Comparison of ENCODE assay signal across 8 mouse cellular contexts in genomic region chr17:28800671-28801412, GRCm38 (mm10). TPM values are rescaled to one million over a fixed set of nuclear protein-coding genes. Genes with fewer than 3 reads are reported as not detected.
DNase-seq lines count a peak whose midpoint lies in the region; ATAC-seq lines count a peak whose summit lies in the region.

Gene Brpf3, plus strand, starts transcription at chr17:28801090.

- H3K4me1 ChIP-seq in hindbrain, embryonic 12.5 days = peaks cover 27% of the 10 kb centered on the region

- WGBS in hindbrain, embryonic 12.5 days = 1% methylated on average over 51 of the region's 99 CpGs

- H3K4me3 ChIP-seq in hindbrain, embryonic 12.5 days = peak within 1 kb of the TSS; percentile 94

- no peaks in the 10 kb centered on the region for H3K27me3 ChIP-seq in hindbrain, embryonic 12.5 days

- H3K36me3 ChIP-seq in hindbrain, embryonic 12.5 days = peaks cover 5% of the 10 kb centered on the region

- peak; percentile 71 for ATAC-seq in hindbrain, embryonic 12.5 days (ENCODE audit: low FRiP score)

- peak within 1 kb of the TSS; percentile 98 for H3K4me2 ChIP-seq in hindbrain, embryonic 12.5 days (replicated peaks)

- no peaks in the 10 kb centered on the region for H3K9me3 ChIP-seq in hindbrain, embryonic 12.5 days (replicated peaks)

- H3K9ac ChIP-seq in hindbrain, embryonic 12.5 days = peak within 1 kb of the TSS; percentile 100

- peak; percentile 5 for DNase-seq in MEL-GATA-1-ER (ENCODE audit: extremely low read depth, low read depth)
- DNase-seq in cerebellum, postnatal 14 days = peak; percentile 83 to 87
- peak; percentile 52 to 60 for DNase-seq in frontal cortex, postnatal 14 days (ENCODE audit: low spot score in 2 of 2)
- DNase-seq in layer of hippocampus, postnatal 14 days (ENCODE audit: low spot score in 2 of 2) = peak; percentile 71 to 74
- peak; percentile 84 for DNase-seq in lung, postnatal 14 days
- peak; percentile 87 for DNase-seq in ovary, postnatal 36 days (ENCODE audit: low spot score)
- peak; percentile 87 for DNase-seq in thymus, postnatal 25 days

- peak within 1 kb of the TSS; percentile 100 for H3K27ac ChIP-seq in hindbrain, embryonic 12.5 days

RNA-seq across cellular contexts. Expression of gene Brpf3, which starts in this region (rescaled TPM):
- 13.0 and 13.8 TPM in 2 replicates for polyA plus RNA-seq in hindbrain, embryonic 12.5 days (2016; fragmentation: Nextera tagmentation; extraction: Ambion mirVana)
- total RNA-seq in layer of hippocampus, postnatal 14 days (2021) = 10 to 100 TPM; 31.8 to 35.7 TPM

Comparison
In these comparisons a context has a peak if more than half of its experiments do, and no peak if none do; other contexts are left out.
1. Peak in every context shown above with its lines: DNase-seq, ATAC-seq, H3K4me3 ChIP-seq and H3K27ac ChIP-seq.
2. DNase-seq: peak in every context shown above with its lines; median percentile 87 in ovary, postnatal 36 days; 87 in thymus, postnatal 25 days; 85 in cerebellum, postnatal 14 days; 84 in lung, postnatal 14 days; 72 in layer of hippocampus, postnatal 14 days; 56 in frontal cortex, postnatal 14 days; 5 in MEL-GATA-1-ER.